Mouse (Mus musculus) olfactory bulb, adult 2 months (tissue): ENCODE measurements around the gene Slc39a2.

ENCODE experiments used
- CTCF ChIP-seq: fragments of 200-500 bp; IDR thresholded peaks from 2 replicates; pipeline ENCODE4 v1.5.1; 2012; ENCODE audit warnings: low read depth, mild to moderate bottlenecking, low read length, moderate library complexity; ENCODE audit not compliant: insufficient read depth
- POLR2A ChIP-seq: fragments of 200-500 bp; IDR thresholded peaks from 2 replicates; pipeline ENCODE4 v1.6.1; 2012; ENCODE audit warnings: mild to moderate bottlenecking, low read depth, low read length, moderate library complexity; ENCODE audit not compliant: insufficient read depth

DNA sequence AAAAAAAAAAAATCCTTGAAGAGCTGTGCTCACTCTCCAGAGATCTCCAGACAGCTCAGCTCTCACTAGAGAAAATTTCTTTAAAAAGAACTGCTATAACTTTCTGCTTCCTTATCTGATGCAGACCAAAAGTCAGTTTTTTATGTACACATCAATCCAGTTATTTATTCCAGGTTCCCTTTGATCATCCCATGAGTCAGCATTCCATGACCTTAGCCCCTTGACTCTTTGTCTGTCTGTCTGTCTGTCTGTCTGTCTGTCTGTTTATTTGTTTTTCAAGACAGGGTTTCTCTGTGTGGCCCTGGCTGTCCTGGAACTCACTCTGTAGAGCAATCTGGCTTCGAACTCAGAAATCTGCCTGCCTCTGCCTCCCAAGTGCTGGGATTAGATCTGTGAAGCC, 6.7 kb downstream of the Slc39a2 start:
- TF ChIP-seq POLR2A (no peak), CTCF (no peak)
